Mouse (Mus musculus) heart, embryonic 10.5 days (tissue): ENCODE data around the gene Evi5. TPM values are rescaled to one million over a fixed set of nuclear protein-coding genes. Genes with fewer than 3 reads are reported as not detected.
A peak's percentile ranks its signal among the peaks of the same experiment; 100 is the strongest.

ENCODE experiments used
- DNase-seq: peaks from one replicate; pipeline ENCODE4 v3.0.0-alpha.2; 2017; ENCODE audit warnings: low spot score
- H3K27ac ChIP-seq: fragments of 300-500 bp; sonication (generic); 2 replicates; pipeline ENCODE4 v1.5.1; 2016; ENCODE audit warnings: mild to moderate bottlenecking
- H3K27me3 ChIP-seq: fragments of 300-500 bp; sonication (generic); 2 replicates; pipeline ENCODE4 v1.6.1; 2016; ENCODE audit warnings: mild to moderate bottlenecking; ENCODE audit not compliant: poor library complexity, insufficient read depth, severe bottlenecking
- H3K36me3 ChIP-seq: fragments of 300-500 bp; sonication (generic); 2 replicates; pipeline ENCODE4 v1.6.1; 2016; ENCODE audit warnings: mild to moderate bottlenecking, moderate library complexity
- H3K4me1 ChIP-seq: fragments of 300-500 bp; sonication (generic); 2 replicates; pipeline ENCODE4 v1.6.1; 2016; ENCODE audit warnings: mild to moderate bottlenecking
- H3K4me3 ChIP-seq: fragments of 300-500 bp; sonication (generic); 2 replicates; pipeline ENCODE4 v1.5.1; 2016; ENCODE audit warnings: mild to moderate bottlenecking, moderate library complexity
- H3K9me3 ChIP-seq: fragments of 300-500 bp; sonication (generic); 2 replicates; pipeline ENCODE4 v1.6.1; 2016; ENCODE audit warnings: mild to moderate bottlenecking, moderate library complexity
- WGBS: fragments of 180-500 bp; shearing (Covaris S2); methylation state at CpG from one replicate; pipeline ENCODE4 v1.1.7; 2016; 5-methylcytosine and 5-hydroxymethylcytosine counted together
- polyA plus RNA-seq: library from polyadenylated mRNA; unstranded; fragments of >200 nt; fragmentation: Nextera tagmentation; extraction: Ambion mirVana; gene quantifications from 2 replicates; pipeline ENCODE4 v1.2.1, GENCODE M21; 2016

Gene Evi5
- polyA plus RNA-seq, 1 experiment from 2014 or later = 53.9 TPM

DNA sequence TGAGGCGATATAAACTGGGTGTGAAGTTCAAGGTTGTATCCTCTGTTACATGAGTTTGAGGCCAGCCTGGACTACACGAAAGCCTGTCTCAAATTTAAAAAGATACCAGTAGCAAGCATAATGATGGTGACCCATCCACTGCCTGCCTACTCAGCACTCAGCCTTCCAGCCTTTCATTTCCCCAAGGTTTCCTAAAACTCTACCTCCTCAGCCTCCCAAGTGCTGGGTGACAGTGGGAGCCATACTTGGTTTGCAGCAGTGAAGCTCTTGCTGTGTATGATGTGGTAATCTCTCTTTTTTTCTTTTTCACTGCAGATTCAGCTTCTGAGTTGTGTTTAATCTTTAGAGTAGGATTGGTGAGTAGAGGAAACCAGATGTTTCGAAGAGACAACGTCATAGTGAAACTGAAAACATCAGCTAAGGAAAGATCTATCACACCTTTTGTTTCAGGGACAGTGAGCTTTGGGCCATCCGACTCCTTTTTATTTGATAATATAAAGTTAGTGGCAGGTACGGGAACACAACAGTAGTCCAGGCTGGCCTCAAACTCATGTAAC is 171.6 kb downstream of the Evi5 start:
- Histone ChIP-seq H3K27me3 (no peaks in the 10 kb centered on the region), H3K4me3 (no peak overlapping the region), H3K27ac (no peak overlapping the region), H3K36me3 (no peaks in the 10 kb centered on the region), H3K9me3 (no peaks in the 10 kb centered on the region), H3K4me1 (peaks cover 5% of the 10 kb centered on the region; the same call in 1 of the 2 replicates)
- WGBS = 86% methylated on average over 6 of the region's 6 CpGs
- DNase-seq = no peak

DNA sequence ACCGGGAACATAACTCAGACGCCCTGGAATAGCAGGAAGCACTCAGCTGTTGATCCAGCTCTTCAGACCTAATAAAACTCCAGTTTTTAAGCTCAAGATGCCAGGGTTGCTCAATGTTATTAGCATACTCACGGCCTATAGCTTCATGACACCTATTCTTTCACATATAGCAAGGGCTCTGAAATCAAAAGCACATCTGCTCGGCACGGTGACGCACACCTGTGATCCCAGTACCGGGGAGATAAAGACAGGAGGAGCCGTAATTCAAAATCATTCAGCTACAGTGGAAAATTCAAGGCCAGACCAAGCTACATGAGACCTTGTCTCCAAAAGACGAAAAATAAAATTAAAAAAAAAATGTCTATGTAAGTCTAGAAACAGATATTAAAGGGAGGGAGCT is 173.2 kb downstream of the Evi5 start:
- Histone ChIP-seq H3K27me3 (no peaks in the 10 kb centered on the region), H3K27ac (no peak overlapping the region), H3K36me3 (no peaks in the 10 kb centered on the region), H3K9me3 (no peaks in the 10 kb centered on the region), H3K4me1 (peaks cover 5% of the 10 kb centered on the region; the same call in 1 of the 2 replicates), H3K4me3 (no peak overlapping the region)
- DNase-seq = no peak
- WGBS = 79% methylated on average over 9 of the region's 9 CpGs

DNA sequence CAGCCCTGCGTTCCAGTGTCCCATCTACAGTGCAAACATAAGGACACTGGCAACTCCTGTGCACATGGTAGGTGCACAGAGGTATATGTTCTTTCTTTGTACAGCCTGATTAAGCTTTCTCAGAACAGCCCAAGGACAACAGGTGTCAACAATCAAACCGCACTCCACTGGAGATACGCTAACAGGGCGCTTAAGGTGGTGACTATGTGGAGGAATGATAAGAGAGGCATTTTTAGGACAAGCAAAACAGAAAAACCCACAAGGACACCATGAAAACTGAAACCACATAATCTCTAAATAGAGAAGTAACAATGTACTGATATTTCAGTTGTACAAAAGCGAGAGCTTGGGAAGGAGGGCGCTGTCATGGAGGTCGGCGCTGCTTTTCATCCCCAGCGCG is 174.0 kb downstream of the Evi5 start:
- peak overlapping the region; percentile 8; the same call in 1 of the 2 replicates for H3K4me3 ChIP-seq
- H3K36me3 ChIP-seq = no peaks in the 10 kb centered on the region
- no peaks in the 10 kb centered on the region for H3K27me3 ChIP-seq
- H3K9me3 ChIP-seq = no peaks in the 10 kb centered on the region
- WGBS = 68% methylated on average over 10 of the region's 10 CpGs
- no peak overlapping the region for H3K27ac ChIP-seq
- no peak for DNase-seq
- peaks cover 5% of the 10 kb centered on the region; the same call in 1 of the 2 replicates for H3K4me1 ChIP-seq

DNA sequence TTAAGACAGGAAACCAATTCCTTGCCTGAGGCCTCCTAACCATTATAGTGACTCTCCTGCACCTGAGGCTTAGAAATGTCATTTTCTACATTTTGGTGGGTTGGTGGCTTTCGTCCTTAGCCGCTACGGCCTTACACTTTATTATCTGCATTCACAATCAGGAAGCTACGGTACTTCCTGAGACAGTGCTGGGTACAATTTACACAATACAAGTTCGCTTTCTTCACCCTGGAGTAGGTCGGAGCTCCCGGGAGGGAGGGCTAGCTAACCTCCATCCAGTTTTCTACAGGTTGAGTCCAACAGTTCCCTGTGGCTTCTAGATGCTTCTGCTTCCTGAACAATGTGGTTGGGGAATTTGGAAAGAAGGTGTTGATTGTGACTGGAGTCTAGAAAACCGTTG is 176.0 kb downstream of the Evi5 start:
- Histone ChIP-seq H3K4me3 (no peak overlapping the region), H3K4me1 (peaks cover 5% of the 10 kb centered on the region; the same call in 1 of the 2 replicates), H3K27me3 (no peaks in the 10 kb centered on the region), H3K36me3 (no peaks in the 10 kb centered on the region), H3K27ac (no peak overlapping the region), H3K9me3 (no peaks in the 10 kb centered on the region)
- WGBS = 73% methylated on average over 8 of the region's 8 CpGs
- no peak for DNase-seq

DNA sequence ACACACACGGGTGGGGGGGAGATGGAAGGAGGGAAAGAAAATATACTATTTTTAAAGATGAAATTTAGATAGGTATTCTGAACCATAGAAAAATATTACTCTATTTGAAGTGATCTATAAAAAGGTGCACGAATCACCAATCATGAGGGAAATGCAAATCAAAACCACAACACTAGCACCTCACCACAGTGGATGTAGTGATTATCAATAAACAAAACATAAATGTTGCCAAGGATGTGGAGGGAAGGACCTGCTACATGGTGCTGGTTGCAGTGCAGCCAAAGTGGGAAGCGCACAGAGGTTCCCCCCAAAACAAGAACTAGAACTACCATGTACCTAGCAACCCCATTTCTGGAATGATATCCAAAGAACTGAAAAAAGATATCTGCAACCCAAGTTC is 179.9 kb downstream of the Evi5 start:
- DNase-seq = no peak
- no peaks in the 10 kb centered on the region for H3K4me1 ChIP-seq
- H3K36me3 ChIP-seq = no peaks in the 10 kb centered on the region
- no peaks in the 10 kb centered on the region for H3K9me3 ChIP-seq
- no peak overlapping the region for H3K27ac ChIP-seq
- no peak overlapping the region for H3K4me3 ChIP-seq
- WGBS = 74% methylated on average over 3 of the region's 3 CpGs
- H3K27me3 ChIP-seq = peaks cover 6% of the 10 kb centered on the region; the same call in 1 of the 2 replicates

Other genes starting within 250 kb of the Evi5 start
- gene Gfi1, start 149.1 kb downstream of the Evi5 start, polyA plus RNA-seq = not detected in 2 replicates
- 0.20 and 0.25 TPM in 2 replicates for gene Ube2d2b, start 45.0 kb downstream of the Evi5 start, polyA plus RNA-seq
- gene Rpl5, start 25.4 kb upstream of the Evi5 start, polyA plus RNA-seq = 61.9 and 78.8 TPM in 2 replicates
- 18.6 and 20.0 TPM in 2 replicates for gene Fam69a, start 112.0 kb upstream of the Evi5 start, polyA plus RNA-seq
- gene Mtf2, start 190.6 kb upstream of the Evi5 start, polyA plus RNA-seq = 99.8 and 115 TPM in 2 replicates